Mouse (Mus musculus): ENCODE results near the gene Cpt1c.
"Not testable (repeated sequence)": the region's sequence is repeated elsewhere in the genome, so short reads cannot be mapped to it uniquely, and the experiment has no call there.

Cpt1c gene

GRCm38 (mm10) chr7:44974383-44975116 is at the start of gene Cpt1c:
Gene Cpt1c (minus strand): TSS chr7:44974851.
- DNase-seq, result peak; percentile 73

GRCm38 (mm10) chr7:45023711-45024110 is 49.1 kb upstream of the Cpt1c start:
- not testable (repeated sequence) for DNase-seq

- no peak for DNase-seq
These were observed 45.6 kb upstream of the Cpt1c start for GRCm38 (mm10) chr7:45020225-45020624.

GRCm38 (mm10) chr7:45019031-45019571 is 44.5 kb upstream of the Cpt1c start:
- DNase-seq, result peak; percentile 72

GRCm38 (mm10) chr7:45017242-45018061 is 42.8 kb upstream of the Cpt1c start, which contains the start of gene Rras:
Gene Rras (plus strand): TSS chr7:45017961.
- peak; percentile 99 for DNase-seq

GRCm38 (mm10) chr7:45016761-45017160 is 42.1 kb upstream of the Cpt1c start:
- DNase-seq, result no peak

GRCm38 (mm10) chr7:45015957-45016612 is 41.4 kb upstream of the Cpt1c start, which contains the start of gene Scaf1:
Gene Scaf1 (minus strand): TSS chr7:45016363.
- DNase-seq, result peak; percentile 100

GRCm38 (mm10) chr7:45015344-45015956 is 40.8 kb upstream of the Cpt1c start:
- no peak for DNase-seq

GRCm38 (mm10) chr7:45014096-45014451 is 39.4 kb upstream of the Cpt1c start:
- DNase-seq, result no peak

GRCm38 (mm10) chr7:45013366-45014095 is 38.9 kb upstream of the Cpt1c start:
- no peak for DNase-seq

GRCm38 (mm10) chr7:45012824-45013223 is 38.2 kb upstream of the Cpt1c start:
- DNase-seq, result no peak

GRCm38 (mm10) chr7:45012011-45012410 is 37.4 kb upstream of the Cpt1c start:
- no peak for DNase-seq

- no peak for DNase-seq
These were observed 33.8 kb upstream of the Cpt1c start for GRCm38 (mm10) chr7:45008411-45008810.

- no peak for DNase-seq
These were observed 33.2 kb upstream of the Cpt1c start for GRCm38 (mm10) chr7:45007846-45008245.

GRCm38 (mm10) chr7:45007141-45007540 is 32.5 kb upstream of the Cpt1c start:
- DNase-seq, result no peak

GRCm38 (mm10) chr7:45006503-45006902 is 31.9 kb upstream of the Cpt1c start:
- DNase-seq, result no peak

GRCm38 (mm10) chr7:45005321-45005992 is 30.8 kb upstream of the Cpt1c start:
- DNase-seq, result no peak

- no peak for DNase-seq
These were observed 29.9 kb upstream of the Cpt1c start for GRCm38 (mm10) chr7:45004546-45004945.

GRCm38 (mm10) chr7:45002440-45002839 is 27.8 kb upstream of the Cpt1c start:
- no peak for DNase-seq

GRCm38 (mm10) chr7:45000539-45001114 is 26.0 kb upstream of the Cpt1c start:
- DNase-seq, result no peak

GRCm38 (mm10) chr7:44999753-45000152 is 25.1 kb upstream of the Cpt1c start:
- DNase-seq, result peak; percentile 60
